Mouse (Mus musculus): Measurements from ENCODE around the gene Zfp82. TPM values are rescaled to one million over a fixed set of nuclear protein-coding genes. Genes with fewer than 3 reads are reported as not detected.
A peak's percentile ranks its signal among the peaks of the same experiment; 100 is the strongest.

Gene Zfp82
- total RNA-seq, 1 experiment from 2014 or later, result 6.6 TPM

- no peak for ATAC-seq (replicated peaks in 1 of 2; ENCODE audit: insufficient read depth in 1 of 2, low FRiP score in 2 of 2, low TSS enrichment in 1 of 2, low read depth in 1 of 2, poor library complexity in 2 of 2, severe bottlenecking in 2 of 2)
Measured at GRCm38 (mm10) chr7:30062478-30062877, 10.2 kb downstream of the Zfp82 start.

GRCm38 (mm10) chr7:30060341-30060740 lies 12.4 kb downstream of the Zfp82 start:
- no peak for ATAC-seq (replicated peaks in 1 of 2; ENCODE audit: insufficient read depth in 1 of 2, low FRiP score in 2 of 2, low TSS enrichment in 1 of 2, low read depth in 1 of 2, poor library complexity in 2 of 2, severe bottlenecking in 2 of 2)

- ATAC-seq (replicated peaks in 1 of 2; ENCODE audit: insufficient read depth in 1 of 2, low FRiP score in 2 of 2, low TSS enrichment in 1 of 2, low read depth in 1 of 2, poor library complexity in 2 of 2, severe bottlenecking in 2 of 2), result no peak
Measured at GRCm38 (mm10) chr7:30053591-30053990, 19.1 kb downstream of the Zfp82 start.

- peak; percentile 99 for ATAC-seq (replicated peaks in 1 of 2; ENCODE audit: insufficient read depth in 1 of 2, low FRiP score in 2 of 2, low TSS enrichment in 1 of 2, low read depth in 1 of 2, poor library complexity in 2 of 2, severe bottlenecking in 2 of 2)
Measured at GRCm38 (mm10) chr7:30050882-30051548, 21.7 kb downstream of the Zfp82 start, which contains the start of gene Zfp14. TSS of gene Zfp14 (minus strand) at chr7:30051380.

GRCm38 (mm10) chr7:30048126-30048525 lies 24.6 kb downstream of the Zfp82 start:
- no peak for ATAC-seq (replicated peaks in 1 of 2; ENCODE audit: insufficient read depth in 1 of 2, low FRiP score in 2 of 2, low TSS enrichment in 1 of 2, low read depth in 1 of 2, poor library complexity in 2 of 2, severe bottlenecking in 2 of 2)

GRCm38 (mm10) chr7:30044354-30044753 lies 28.3 kb downstream of the Zfp82 start:
- ATAC-seq (replicated peaks in 1 of 2; ENCODE audit: insufficient read depth in 1 of 2, low FRiP score in 2 of 2, low TSS enrichment in 1 of 2, low read depth in 1 of 2, poor library complexity in 2 of 2, severe bottlenecking in 2 of 2), result peak; percentile 27 to 56; a peak in 2 of 4 replicates

- no peak for ATAC-seq (replicated peaks in 1 of 2; ENCODE audit: insufficient read depth in 1 of 2, low FRiP score in 2 of 2, low TSS enrichment in 1 of 2, low read depth in 1 of 2, poor library complexity in 2 of 2, severe bottlenecking in 2 of 2)
Measured at GRCm38 (mm10) chr7:30034331-30034730, 38.4 kb downstream of the Zfp82 start.

GRCm38 (mm10) chr7:30031379-30031778 lies 41.3 kb downstream of the Zfp82 start:
- no peak for ATAC-seq (replicated peaks in 1 of 2; ENCODE audit: insufficient read depth in 1 of 2, low FRiP score in 2 of 2, low TSS enrichment in 1 of 2, low read depth in 1 of 2, poor library complexity in 2 of 2, severe bottlenecking in 2 of 2)

- no peak for ATAC-seq (replicated peaks in 1 of 2; ENCODE audit: insufficient read depth in 1 of 2, low FRiP score in 2 of 2, low TSS enrichment in 1 of 2, low read depth in 1 of 2, poor library complexity in 2 of 2, severe bottlenecking in 2 of 2)
Measured at GRCm38 (mm10) chr7:30030677-30031076, 42.0 kb downstream of the Zfp82 start.

GRCm38 (mm10) chr7:30028572-30028971 lies 44.1 kb downstream of the Zfp82 start:
- no peak for ATAC-seq (replicated peaks in 1 of 2; ENCODE audit: insufficient read depth in 1 of 2, low FRiP score in 2 of 2, low TSS enrichment in 1 of 2, low read depth in 1 of 2, poor library complexity in 2 of 2, severe bottlenecking in 2 of 2)

- no peak for ATAC-seq (replicated peaks in 1 of 2; ENCODE audit: insufficient read depth in 1 of 2, low FRiP score in 2 of 2, low TSS enrichment in 1 of 2, low read depth in 1 of 2, poor library complexity in 2 of 2, severe bottlenecking in 2 of 2)
Measured at GRCm38 (mm10) chr7:30027331-30027730, 45.4 kb downstream of the Zfp82 start.

GRCm38 (mm10) chr7:30025358-30025757 lies 47.3 kb downstream of the Zfp82 start:
- ATAC-seq (replicated peaks in 1 of 2; ENCODE audit: insufficient read depth in 1 of 2, low FRiP score in 2 of 2, low TSS enrichment in 1 of 2, low read depth in 1 of 2, poor library complexity in 2 of 2, severe bottlenecking in 2 of 2), result no peak

GRCm38 (mm10) chr7:30023800-30024199 lies 48.9 kb downstream of the Zfp82 start:
- no peak for ATAC-seq (replicated peaks in 1 of 2; ENCODE audit: insufficient read depth in 1 of 2, low FRiP score in 2 of 2, low TSS enrichment in 1 of 2, low read depth in 1 of 2, poor library complexity in 2 of 2, severe bottlenecking in 2 of 2)

GRCm38 (mm10) chr7:30023324-30023723 lies 49.4 kb downstream of the Zfp82 start:
- no peak for ATAC-seq (replicated peaks in 1 of 2; ENCODE audit: insufficient read depth in 1 of 2, low FRiP score in 2 of 2, low TSS enrichment in 1 of 2, low read depth in 1 of 2, poor library complexity in 2 of 2, severe bottlenecking in 2 of 2)

GRCm38 (mm10) chr7:30019543-30019942 lies 53.2 kb downstream of the Zfp82 start:
- no peak for ATAC-seq (replicated peaks in 1 of 2; ENCODE audit: insufficient read depth in 1 of 2, low FRiP score in 2 of 2, low TSS enrichment in 1 of 2, low read depth in 1 of 2, poor library complexity in 2 of 2, severe bottlenecking in 2 of 2)

GRCm38 (mm10) chr7:30017226-30017625 lies 55.5 kb downstream of the Zfp82 start:
- ATAC-seq (replicated peaks in 1 of 2; ENCODE audit: insufficient read depth in 1 of 2, low FRiP score in 2 of 2, low TSS enrichment in 1 of 2, low read depth in 1 of 2, poor library complexity in 2 of 2, severe bottlenecking in 2 of 2), result no peak

- ATAC-seq (replicated peaks in 1 of 2; ENCODE audit: insufficient read depth in 1 of 2, low FRiP score in 2 of 2, low TSS enrichment in 1 of 2, low read depth in 1 of 2, poor library complexity in 2 of 2, severe bottlenecking in 2 of 2), result peak; percentile 73 to 82
Measured at GRCm38 (mm10) chr7:30012956-30013363, 59.7 kb downstream of the Zfp82 start.

- no peak for ATAC-seq (replicated peaks in 1 of 2; ENCODE audit: insufficient read depth in 1 of 2, low FRiP score in 2 of 2, low TSS enrichment in 1 of 2, low read depth in 1 of 2, poor library complexity in 2 of 2, severe bottlenecking in 2 of 2)
Measured at GRCm38 (mm10) chr7:30010551-30011195, 62.0 kb downstream of the Zfp82 start.
